Mouse (Mus musculus) embryonic fibroblast, embryonic 13.5 days (primary cell): Measurements from ENCODE around the gene Nup107. TPM values are rescaled to one million over a fixed set of nuclear protein-coding genes. Genes with fewer than 3 reads are reported as not detected.

Experiments used
- H3K27ac ChIP-seq: 2 replicates; pipeline ENCODE4 v1.5.1; 2012; ENCODE audit warnings: low read length, control low read depth, inconsistent platforms; ENCODE audit not compliant: insufficient read depth
- H3K4me1 ChIP-seq: 2 replicates; pipeline ENCODE4 v1.6.1; 2011; ENCODE audit warnings: low read length; ENCODE audit not compliant: control insufficient read depth, insufficient read depth
- H3K4me3 ChIP-seq: 2 replicates; pipeline ENCODE4 v1.5.1; 2011; ENCODE audit warnings: mild to moderate bottlenecking, control low read depth, low read length; ENCODE audit not compliant: insufficient read depth
- CTCF ChIP-seq: IDR thresholded peaks from 2 replicates; pipeline ENCODE4 v1.5.1; 2011; ENCODE audit warnings: mild to moderate bottlenecking, control low read depth, low read length, moderate library complexity, borderline replicate concordance; ENCODE audit not compliant: insufficient read depth
- POLR2A ChIP-seq: IDR thresholded peaks from 2 replicates; pipeline ENCODE4 v1.6.1; 2011; ENCODE audit warnings: low read depth, mild to moderate bottlenecking, control low read depth, low read length, moderate library complexity
- polyA plus RNA-seq: library from polyadenylated mRNA; stranded (reverse); fragments of >200 nt; gene quantifications from 2 replicates; pipeline ENCODE4 v1.2.4, GENCODE M21; 2011; ENCODE audit warnings: low read depth; ENCODE audit not compliant: missing spikeins, insufficient read length

The Nup107 gene
- polyA plus RNA-seq, 1 experiment, result 70.3 TPM

- Histone ChIP-seq H3K4me1 (no peaks in the 10 kb centered on the region), H3K27ac (no peak overlapping the region), H3K4me3 (no peak overlapping the region)
- no peak for TF ChIP-seq CTCF
- TF ChIP-seq POLR2A, result no peak
Observed at GRCm38 (mm10) chr10:117805919-117806318, 13.4 kb upstream of the Nup107 start.

- H3K27ac ChIP-seq, result no peak overlapping the region
- no peak overlapping the region for H3K4me3 ChIP-seq
- TF ChIP-seq POLR2A, result no peak
- no peak for TF ChIP-seq CTCF
Observed at GRCm38 (mm10) chr10:117803870-117804850, 11.7 kb upstream of the Nup107 start.

DNA sequence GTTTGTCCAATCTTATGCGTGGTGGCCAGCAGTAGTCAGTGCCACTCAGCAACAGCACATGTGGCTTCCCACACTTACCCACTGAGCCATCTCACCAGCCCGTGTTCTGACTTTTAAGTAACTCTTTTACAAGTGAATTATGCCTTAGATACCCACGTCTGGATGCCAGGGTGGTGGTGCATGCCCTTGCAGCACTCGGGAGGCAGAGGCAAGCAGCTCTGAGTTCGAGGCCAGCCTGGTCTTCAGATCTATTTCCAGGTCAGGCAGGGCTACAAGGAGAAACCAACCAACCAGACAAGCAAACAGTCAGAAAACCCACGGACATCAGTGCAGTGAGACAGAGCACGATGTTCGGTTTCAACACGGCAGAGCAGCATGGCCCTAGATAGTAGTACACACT lies 9.4 kb upstream of the Nup107 start:
- H3K4me3 ChIP-seq, result no peak overlapping the region
- H3K27ac ChIP-seq, result no peak overlapping the region
- TF ChIP-seq POLR2A (no peak), CTCF (no peak)
- H3K4me1 ChIP-seq, result no peaks in the 10 kb centered on the region

More at GRCm38 (mm10) chr10:117803870-117804850, 11.7 kb upstream of the Nup107 start:
- no peaks in the 10 kb centered on the region for H3K4me1 ChIP-seq

GRCm38 (mm10) chr10:117799806-117800205 lies 7.3 kb upstream of the Nup107 start:
- Histone ChIP-seq H3K4me3 (no peak overlapping the region), H3K4me1 (no peaks in the 10 kb centered on the region), H3K27ac (no peak overlapping the region)
- TF ChIP-seq CTCF (no peak), POLR2A (no peak)

GRCm38 (mm10) chr10:117798436-117799035 lies 6.0 kb upstream of the Nup107 start:
- H3K4me1 ChIP-seq, result peaks cover 2% of the 10 kb centered on the region; the same call in 1 of the 2 replicates
- H3K27ac ChIP-seq, result no peak overlapping the region
- H3K4me3 ChIP-seq, result no peak overlapping the region
- TF ChIP-seq POLR2A (no peak), CTCF (no peak)

- Histone ChIP-seq H3K4me1 (peaks cover 5% of the 10 kb centered on the region), H3K4me3 (no peak overlapping the region), H3K27ac (no peak overlapping the region)
- TF ChIP-seq POLR2A (no peak), CTCF (no peak)
Observed at GRCm38 (mm10) chr10:117797684-117798083, 5.2 kb upstream of the Nup107 start.

DNA sequence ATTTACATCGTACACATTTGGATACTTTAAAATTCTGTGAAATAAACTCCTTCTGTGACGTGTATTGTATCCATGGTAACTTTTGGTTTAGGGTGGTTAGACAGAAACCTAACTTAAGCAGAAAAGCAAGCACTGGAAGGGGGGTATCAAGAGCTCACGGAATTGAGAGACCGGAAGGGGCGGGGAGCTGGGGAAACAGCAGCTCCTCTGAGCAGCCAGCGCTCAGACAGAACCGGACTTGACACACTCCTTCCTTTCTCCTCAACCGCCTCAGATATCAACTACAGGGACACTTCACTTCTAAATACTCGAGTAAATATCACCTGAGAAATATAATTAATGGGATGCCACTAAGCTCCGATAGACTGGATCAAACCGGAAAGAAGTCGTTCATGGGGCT lies 4.6 kb upstream of the Nup107 start:
- Histone ChIP-seq H3K4me1 (peaks cover 5% of the 10 kb centered on the region), H3K27ac (no peak overlapping the region), H3K4me3 (no peak overlapping the region)
- TF ChIP-seq POLR2A (no peak), CTCF (no peak)

DNA sequence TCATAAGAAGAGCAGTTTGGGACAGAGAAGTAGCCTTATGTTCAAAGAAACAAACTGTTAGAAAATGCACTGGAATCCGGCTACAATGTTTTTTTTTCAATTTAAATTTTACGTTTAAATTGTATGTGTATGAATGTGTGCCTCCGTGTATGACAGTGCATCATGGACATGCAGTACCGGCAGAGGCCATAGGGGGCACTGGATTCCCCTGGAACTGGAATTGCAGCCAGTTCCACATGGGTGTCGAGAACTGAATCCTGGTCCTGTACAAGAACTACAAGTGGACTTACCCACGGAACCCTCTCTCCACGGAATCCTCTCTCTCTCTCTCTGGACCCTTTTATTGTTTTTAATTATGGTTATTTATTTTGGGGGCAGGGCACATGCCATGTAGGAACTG lies 3.7 kb upstream of the Nup107 start:
- H3K4me3 ChIP-seq, result no peak overlapping the region
- H3K27ac ChIP-seq, result no peak overlapping the region
- TF ChIP-seq POLR2A, result no peak
- peak; percentile 13; the same call in 1 of the 2 replicates for TF ChIP-seq CTCF
- peaks cover 8% of the 10 kb centered on the region for H3K4me1 ChIP-seq

GRCm38 (mm10) chr10:117795206-117795605 lies 2.7 kb upstream of the Nup107 start:
- no peak for TF ChIP-seq CTCF
- TF ChIP-seq POLR2A, result no peak
- H3K27ac ChIP-seq, result no peak overlapping the region
- peaks cover 10% of the 10 kb centered on the region for H3K4me1 ChIP-seq
- no peak overlapping the region for H3K4me3 ChIP-seq

- no peak; the same call in 1 of the 2 replicates for TF ChIP-seq POLR2A
- TF ChIP-seq CTCF, result no peak
- Histone ChIP-seq H3K27ac (peak overlapping the region; percentile 71), H3K4me1 (peaks cover 10% of the 10 kb centered on the region), H3K4me3 (no peak overlapping the region)
Observed at GRCm38 (mm10) chr10:117793436-117794030, 1.0 kb upstream of the Nup107 start.
